Mouse (Mus musculus): ENCODE measurements at regions not wholly inside any gene's neighbourhood (a gene's known extent, or its start where the extent isn't known, plus 50 kb on each side); places are given as distances from the start of the nearest gene placed in this dataset.

DNA sequence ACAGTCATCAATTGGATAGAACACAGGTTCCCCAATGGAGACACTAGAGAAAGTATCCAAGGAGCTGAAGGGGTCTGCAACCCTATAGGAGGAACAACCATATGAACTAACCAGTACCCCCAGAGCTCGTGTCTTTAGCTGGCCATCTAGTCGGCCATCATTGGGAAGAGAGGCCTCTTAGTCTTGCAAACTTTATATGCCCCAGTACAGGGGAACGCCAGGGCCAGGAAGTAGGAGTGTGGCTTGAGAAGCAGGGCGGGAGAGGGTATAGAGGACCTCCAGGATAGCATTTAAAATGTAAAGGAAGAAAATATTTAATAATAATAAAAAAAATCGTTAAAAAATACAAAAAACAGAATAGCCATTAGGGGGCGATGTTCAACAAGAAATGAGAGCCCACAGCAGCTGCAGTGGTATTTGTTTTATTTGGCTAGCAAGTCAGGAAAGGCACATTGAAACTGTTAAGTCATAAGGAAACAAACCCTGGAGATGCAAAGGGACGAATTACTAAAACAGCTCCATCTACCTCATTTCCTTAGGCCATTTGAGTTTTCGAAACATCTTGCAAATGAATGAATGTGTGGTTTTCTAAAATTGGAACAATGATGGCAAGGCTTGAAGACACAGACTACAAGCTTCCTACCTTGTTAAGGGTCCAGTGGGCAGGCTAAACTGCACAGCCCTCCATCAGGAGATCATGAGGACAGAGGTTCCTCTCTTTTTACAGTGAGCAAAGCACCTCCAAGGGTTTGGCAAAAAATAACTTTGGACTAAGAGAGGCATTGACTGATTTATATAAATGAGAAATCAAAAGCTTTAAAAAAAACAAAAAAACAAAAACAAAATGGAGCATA lies 350.7 kb upstream of the Rasa1 start:
- DNase-seq, result no peak

DNA sequence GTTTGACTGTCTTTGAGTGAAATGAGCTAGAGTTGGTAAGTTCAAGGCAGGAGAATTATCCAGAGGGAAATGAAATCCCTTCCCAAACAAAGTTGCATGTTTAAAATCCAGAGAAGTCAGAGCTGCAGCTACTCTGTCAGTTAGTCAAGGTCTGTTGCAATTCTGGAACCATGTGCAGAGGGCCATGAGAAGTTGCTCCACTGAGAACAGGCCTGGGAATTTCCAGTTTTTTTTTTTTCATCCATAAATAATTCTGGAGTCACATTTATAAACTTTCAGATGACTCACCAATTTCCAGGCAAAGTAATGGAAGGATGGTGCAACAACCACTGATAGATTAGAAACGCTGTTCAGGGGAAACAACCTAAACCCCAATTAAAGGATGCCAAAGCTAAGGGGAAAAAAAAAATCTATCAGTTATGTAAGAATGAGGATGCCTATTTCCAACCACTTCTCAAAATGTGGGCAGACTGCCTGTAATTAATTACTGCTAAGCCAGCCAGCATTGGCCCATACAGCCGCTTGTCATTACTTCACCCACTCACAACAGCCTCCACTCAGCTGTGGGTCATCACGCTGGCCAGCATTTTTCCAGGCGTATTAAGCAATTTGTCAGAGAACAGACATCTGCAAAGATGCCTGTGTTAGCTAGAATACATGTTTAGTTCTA lies 340.7 kb upstream of the Rasa1 start:
- DNase-seq, result peak; percentile 30

All from adrenal gland, adult 2 months (tissue).